Mouse (Mus musculus): ENCODE results near the gene Nyap1. TPM values are rescaled to one million over a fixed set of nuclear protein-coding genes. Genes with fewer than 3 reads are reported as not detected.

Nyap1 gene
- total RNA-seq, 2 experiments from 2014 or later = 76.3 to 81.7 TPM

- intact Hi-C loops (cut with DNase I) = loop anchor here (5.0 kb wide), 2 partner anchors 217 to 237 kb away; partner anchors contain the start of genes Epo and Gnb2
Observed at GRCm38 (mm10) chr5:137749196-137749836, 7.9 kb upstream of the Nyap1 start.

GRCm38 (mm10) chr5:137748130-137748770, 6.8 kb upstream of the Nyap1 start:
- Histone ChIP-seq H3K27ac (no peak overlapping the region), H3K4me3 (peak overlapping the region; percentile 28)
- no peak for TF ChIP-seq CTCF (IDR thresholded peaks at IDR 0.05)
- intact Hi-C loops (cut with DNase I) = loop anchor here (5.0 kb wide), 2 partner anchors 216 to 236 kb away; partner anchors contain the start of genes Epo and Gnb2
- no peak for DNase-seq (ENCODE audit: extremely low spot score in 1 of 2, low spot score in 2 of 2)

More at GRCm38 (mm10) chr5:137749196-137749836, 7.9 kb upstream of the Nyap1 start:
- H3K4me3 ChIP-seq = no peak overlapping the region
- DNase-seq (ENCODE audit: extremely low spot score in 1 of 2, low spot score in 2 of 2) = no peak
- TF ChIP-seq CTCF (IDR thresholded peaks at IDR 0.05) = no peak
- H3K27ac ChIP-seq = no peak overlapping the region

GRCm38 (mm10) chr5:137747326-137747961, 6.0 kb upstream of the Nyap1 start:
- peak overlapping the region; percentile 77 for H3K4me3 ChIP-seq
- DNase-seq (ENCODE audit: extremely low spot score in 1 of 2, low spot score in 2 of 2) = peak in 1 of 2 experiments; percentile 29
- no peak; the same call in 1 of the 2 replicates for TF ChIP-seq CTCF (IDR thresholded peaks at IDR 0.05)
- peak overlapping the region; percentile 66 for H3K27ac ChIP-seq
- intact Hi-C loops (cut with DNase I) = loop anchor here (5.0 kb wide), 2 partner anchors 215 to 235 kb away; partner anchors contain the start of genes Epo and Gnb2

DNA sequence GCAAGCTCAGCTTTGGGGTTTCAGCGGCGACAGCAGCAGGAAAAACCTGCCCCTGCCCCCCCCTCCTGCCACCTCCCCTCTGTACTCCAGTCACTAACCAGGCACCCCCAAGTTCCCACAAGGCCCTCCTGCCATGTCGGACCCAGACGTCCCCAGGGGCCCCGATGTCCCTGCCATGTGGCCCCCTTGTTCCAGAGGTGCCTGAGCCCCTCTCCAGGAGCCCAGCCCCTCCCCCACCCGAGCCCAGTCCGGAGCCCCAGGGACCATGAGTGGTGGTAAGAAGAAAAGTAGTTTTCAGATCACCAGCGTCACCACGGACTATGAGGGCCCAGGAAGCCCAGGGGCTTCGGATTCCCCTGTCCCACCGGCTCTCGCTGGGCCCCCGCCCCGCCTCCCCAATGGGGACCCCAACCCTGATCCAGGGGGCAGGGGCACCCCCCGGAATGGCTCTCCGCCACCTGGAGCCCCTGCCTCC, 5.5 kb upstream of the Nyap1 start:
- TF ChIP-seq CTCF (IDR thresholded peaks at IDR 0.05) = no peak
- intact Hi-C loops (cut with DNase I) = loop anchor here (5.0 kb wide), 2 partner anchors 215 to 235 kb away; partner anchors contain the start of genes Epo and Gnb2
- Histone ChIP-seq H3K4me3 (peak overlapping the region; percentile 77), H3K27ac (peak overlapping the region; percentile 66)
- no peak for DNase-seq (ENCODE audit: extremely low spot score in 1 of 2, low spot score in 2 of 2)

DNA sequence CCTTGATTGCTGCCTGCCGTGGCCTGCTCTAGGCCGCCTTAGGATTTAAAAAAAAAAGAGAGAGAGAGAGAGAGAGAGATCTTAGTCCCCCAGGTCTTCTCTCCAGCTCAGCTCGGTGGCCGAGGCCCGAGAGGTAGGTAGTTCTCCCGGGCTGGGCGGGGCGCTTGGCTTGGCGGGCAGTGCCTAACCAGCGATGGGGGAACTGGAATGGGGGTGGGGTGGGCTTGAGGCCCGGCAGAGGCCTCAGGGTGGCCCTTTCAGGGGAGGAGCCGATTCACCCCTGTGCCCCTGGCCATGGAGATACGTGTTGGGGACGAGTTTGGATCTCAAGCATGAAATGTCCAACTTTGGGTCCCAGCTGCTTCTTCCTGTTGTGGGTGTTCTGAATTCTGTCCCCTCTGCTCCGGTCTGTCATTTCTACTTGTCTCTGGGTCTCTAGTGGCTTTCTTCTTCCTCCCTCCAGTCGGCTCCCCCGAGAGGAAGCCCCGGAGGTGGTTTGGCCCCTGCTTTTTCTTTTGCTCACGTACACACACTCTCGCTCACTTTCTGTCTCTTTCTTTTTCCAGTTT, 5.0 kb upstream of the Nyap1 start:
- no peak for TF ChIP-seq CTCF (IDR thresholded peaks at IDR 0.05)
- intact Hi-C loops (cut with DNase I) = loop anchor here (5.0 kb wide), 2 partner anchors 214 to 234 kb away; partner anchors contain the start of genes Epo and Gnb2
- peak in 1 of 2 experiments; percentile 46 for DNase-seq (ENCODE audit: extremely low spot score in 1 of 2, low spot score in 2 of 2)
- Histone ChIP-seq H3K27ac (peak overlapping the region; percentile 66), H3K4me3 (peak overlapping the region; percentile 77)

DNA sequence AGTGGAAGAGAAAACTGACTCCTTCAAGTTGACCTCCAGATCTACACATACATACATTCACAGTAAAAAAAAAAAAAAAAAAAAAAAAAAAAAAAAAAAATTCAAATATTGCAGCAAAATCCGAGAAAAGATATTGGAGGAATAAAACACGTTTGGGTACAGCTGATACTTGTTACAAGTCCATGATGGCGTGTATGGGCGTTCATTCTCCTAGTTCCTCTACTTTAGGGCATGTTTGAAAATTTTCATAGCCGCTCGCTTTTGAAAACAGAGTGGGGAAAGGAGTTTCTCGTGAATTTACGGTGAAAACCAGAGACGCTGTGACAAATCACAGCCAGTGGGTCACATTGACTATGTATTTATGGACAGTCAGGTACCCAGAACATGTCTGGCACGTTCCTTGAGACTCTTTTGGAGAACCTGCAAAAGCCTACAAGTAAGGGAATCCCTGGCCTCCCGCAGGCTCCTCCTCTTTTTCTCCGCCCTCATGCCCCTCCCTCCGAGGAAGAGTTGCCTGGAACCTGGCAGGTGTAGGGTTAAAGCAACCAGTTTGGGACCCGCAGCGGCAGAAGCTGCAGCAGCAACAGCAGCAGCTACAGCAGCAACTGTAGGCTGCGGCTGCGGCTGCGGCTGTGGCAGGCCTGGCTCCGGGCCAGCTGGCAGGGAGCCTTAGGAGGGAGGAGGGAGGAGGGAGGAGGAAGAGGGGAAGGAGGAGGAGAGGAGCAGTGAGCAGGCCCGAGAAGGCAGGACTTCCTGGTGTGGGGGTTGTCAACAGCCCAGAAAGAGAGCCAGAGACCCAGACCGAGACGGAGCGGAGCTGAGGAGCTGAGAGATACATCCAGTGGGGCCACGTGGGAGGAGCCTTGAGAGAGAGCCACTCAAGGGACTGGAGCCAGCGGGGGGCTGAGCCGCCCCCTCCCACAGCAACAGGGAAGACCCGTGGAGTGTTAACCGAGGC, 4.1 kb upstream of the Nyap1 start, which contains the start of gene Tsc22d4:
Tsc22d4 (plus strand) TSS at position 517 of the 958 bp plus-strand sequence.
- peak; percentile 87 to 90 for DNase-seq (ENCODE audit: extremely low spot score in 1 of 2, low spot score in 2 of 2)
- no peak for TF ChIP-seq CTCF (IDR thresholded peaks at IDR 0.05)
- intact Hi-C loops (cut with DNase I) = loop anchor here (5.0 kb wide), 2 partner anchors 213 to 233 kb away; partner anchors contain the start of genes Epo and Gnb2
- peak within 1 kb of the TSS; percentile 77 for H3K4me3 ChIP-seq
- H3K27ac ChIP-seq = peak within 1 kb of the TSS; percentile 66

DNA sequence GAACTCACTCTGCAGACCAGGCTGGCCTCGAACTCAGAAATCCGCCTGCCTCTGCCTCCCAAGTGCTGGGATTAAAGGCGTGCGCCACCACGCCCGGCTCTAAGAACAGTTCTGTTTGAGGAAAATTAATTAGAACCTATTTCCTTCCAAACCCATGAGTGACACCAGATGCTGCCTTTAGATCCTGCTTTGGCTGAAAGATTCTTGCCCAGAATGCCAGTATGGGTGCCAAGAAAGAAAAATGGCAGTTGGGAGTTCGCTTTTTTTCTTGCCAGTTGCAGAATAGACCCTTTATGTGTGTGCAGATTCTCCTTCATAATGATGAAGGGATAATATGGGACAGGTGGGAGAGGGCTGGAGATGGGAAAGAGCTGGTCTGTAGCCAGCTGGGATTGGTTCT, 2.8 kb upstream of the Nyap1 start:
- Histone ChIP-seq H3K4me3 (no peak overlapping the region), H3K27ac (no peak overlapping the region)
- DNase-seq (ENCODE audit: extremely low spot score in 1 of 2, low spot score in 2 of 2) = no peak
- intact Hi-C loops (cut with DNase I) = no loop called here
- TF ChIP-seq CTCF (IDR thresholded peaks at IDR 0.05) = no peak

- Histone ChIP-seq H3K27ac (no peak overlapping the region), H3K4me3 (no peak overlapping the region)
- intact Hi-C loops (cut with DNase I) = no loop called here
- no peak for TF ChIP-seq CTCF (IDR thresholded peaks at IDR 0.05)
- DNase-seq (ENCODE audit: extremely low spot score in 1 of 2, low spot score in 2 of 2) = no peak
Observed at GRCm38 (mm10) chr5:137742836-137743235, 1.4 kb upstream of the Nyap1 start.

GRCm38 (mm10) chr5:137742048-137742447, 641 bp upstream of the Nyap1 start:
- intact Hi-C loops (cut with DNase I) = no loop called here
- H3K27ac ChIP-seq = no peak overlapping the region; the same call in 1 of the 2 replicates
- no peak for TF ChIP-seq CTCF (IDR thresholded peaks at IDR 0.05)
- H3K4me3 ChIP-seq = no peak overlapping the region; the same call in 1 of the 2 replicates
- DNase-seq (ENCODE audit: extremely low spot score in 1 of 2, low spot score in 2 of 2) = no peak

- intact Hi-C loops (cut with DNase I) = loop anchor here (2.0 kb wide), 1 partner anchor 58 kb away; no protein-coding TSS in a partner anchor
- peak overlapping the region; percentile 52 for H3K4me3 ChIP-seq
- H3K27ac ChIP-seq = peak overlapping the region; percentile 94
- TF ChIP-seq CTCF (IDR thresholded peaks at IDR 0.05) = no peak
- DNase-seq (ENCODE audit: extremely low spot score in 1 of 2, low spot score in 2 of 2) = no peak
Observed at GRCm38 (mm10) chr5:137740506-137740905, 901 bp downstream of the Nyap1 start.
